Mouse (Mus musculus) lung, adult 2 months (tissue): Measurements from ENCODE around the gene Ripk4.

Source experiments
- CTCF ChIP-seq: fragments of 200-500 bp; IDR thresholded peaks from 2 replicates; pipeline ENCODE4 v1.5.1; 2011; ENCODE audit warnings: mild to moderate bottlenecking, low read length, control low read depth; ENCODE audit not compliant: insufficient read depth
- POLR2A ChIP-seq: fragments of 200-500 bp; IDR thresholded peaks from 2 replicates; pipeline ENCODE4 v1.6.1; 2011; ENCODE audit warnings: low read depth, mild to moderate bottlenecking, control low read depth, low read length, borderline replicate concordance; ENCODE audit errors: extremely low read depth

DNA sequence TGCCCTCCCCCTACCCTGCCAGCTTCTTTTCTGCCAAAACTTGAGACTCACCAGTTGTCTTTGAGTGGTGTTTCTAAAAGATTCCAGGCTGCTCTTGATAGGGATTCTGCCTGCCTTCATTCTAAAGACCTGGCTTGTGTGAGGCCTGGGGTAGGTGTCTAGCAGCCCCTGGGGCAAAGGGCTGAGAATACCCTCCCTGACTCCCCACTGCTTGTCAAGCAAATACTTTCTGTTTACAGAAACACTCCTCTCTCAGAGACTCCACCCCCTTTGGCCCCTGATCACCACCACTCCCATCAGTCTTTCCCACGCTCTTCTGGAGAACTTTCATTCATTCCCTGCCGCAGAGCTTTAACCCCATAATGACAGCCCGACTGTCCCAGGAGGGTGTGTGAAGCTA is 2.9 kb upstream of the Ripk4 start:
- TF ChIP-seq CTCF (no peak), POLR2A (no peak)
